Mouse (Mus musculus) cerebellum, postnatal 36 days (tissue): ENCODE results near the gene Kdm2a.

ENCODE experiments used
- DNase-seq, 2 experiments: peaks; one replicate each; pipeline ENCODE4 v3.0.0; 2021 to 2022; ENCODE audit warnings: mixed read lengths in 2 of 2

Gene Kdm2a

GRCm38 (mm10) chr19:4397798-4398629, at the start of gene Kdm2a:
Gene Kdm2a (minus strand): TSS chr19:4398285.
- DNase-seq: peak; percentile 58 to 63

- DNase-seq: no peak
Observed at GRCm38 (mm10) chr19:4447445-4447844, 49.4 kb upstream of the Kdm2a start.

- DNase-seq: peak; percentile 43 to 48
Observed at GRCm38 (mm10) chr19:4446661-4447420, 48.8 kb upstream of the Kdm2a start.

DNA sequence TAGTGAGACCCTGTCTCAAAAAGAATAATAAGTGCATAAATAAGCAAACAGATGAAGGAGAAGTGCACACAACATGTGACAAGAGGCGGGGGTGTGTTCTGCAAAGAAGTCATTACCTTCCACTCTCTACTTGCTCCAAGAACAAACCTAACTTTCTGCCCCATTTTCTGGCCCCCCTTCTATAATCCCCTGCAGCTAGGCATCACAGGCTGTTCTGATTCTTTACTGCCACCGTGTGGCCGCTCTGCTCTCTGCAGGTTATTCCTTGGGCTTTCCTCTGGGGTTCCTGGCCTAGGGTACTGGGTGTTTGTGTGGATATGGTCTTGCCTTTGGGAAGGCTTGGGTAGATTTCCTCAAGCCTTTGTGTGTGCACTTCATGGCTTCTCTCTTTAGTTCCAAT, 44.3 kb upstream of the Kdm2a start:
- DNase-seq: peak; percentile 81 to 86

GRCm38 (mm10) chr19:4441621-4442161, 43.6 kb upstream of the Kdm2a start:
- no peak for DNase-seq

- DNase-seq: peak; percentile 65 to 73
Observed at GRCm38 (mm10) chr19:4441090-4441591, 43.1 kb upstream of the Kdm2a start.

DNA sequence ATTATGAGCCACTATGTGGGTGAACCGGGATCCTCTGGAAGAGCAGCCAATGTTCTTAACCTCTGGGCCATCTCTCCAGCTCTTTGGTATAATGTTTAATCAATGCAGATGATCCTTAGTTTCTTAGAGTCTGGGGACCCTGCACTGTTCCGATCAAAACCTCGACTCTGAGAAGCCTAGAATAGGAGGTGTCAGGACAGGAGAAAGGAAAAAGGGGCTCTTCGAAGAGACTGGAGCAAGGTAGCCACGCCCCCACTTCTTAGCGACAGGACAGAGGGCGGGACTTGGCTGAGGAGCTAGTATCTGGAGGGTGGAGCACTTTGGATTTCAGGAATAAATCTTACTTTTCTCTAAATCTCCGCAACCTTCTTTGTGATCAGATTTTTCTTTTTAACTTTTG, 42.1 kb upstream of the Kdm2a start:
- no peak for DNase-seq

- peak in 1 of 2 experiments; percentile 28 for DNase-seq
Observed at GRCm38 (mm10) chr19:4439161-4439801, 41.2 kb upstream of the Kdm2a start, which contains the start of gene Rhod. Gene Rhod (minus strand): TSS chr19:4439432.

- no peak for DNase-seq
Observed at GRCm38 (mm10) chr19:4438791-4439160, 40.7 kb upstream of the Kdm2a start.

DNA sequence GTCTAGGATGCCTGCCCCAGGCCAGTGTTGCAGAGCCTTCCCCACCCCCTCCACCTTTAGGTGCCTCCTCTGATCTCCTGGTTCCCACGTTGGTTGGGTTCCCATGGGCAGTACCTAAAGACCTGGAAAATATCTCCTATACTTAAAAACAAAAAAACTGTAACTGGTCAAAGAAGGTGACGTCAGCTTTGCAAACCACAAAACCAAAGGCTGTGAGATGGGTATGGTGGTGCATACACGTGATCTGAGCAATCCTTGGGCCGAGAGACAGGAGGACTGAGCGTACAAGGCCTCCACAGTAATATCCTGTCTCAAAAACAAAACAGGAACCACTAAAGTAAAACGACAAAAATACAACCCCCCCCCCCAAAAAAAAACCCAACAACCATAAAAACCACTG, 39.8 kb upstream of the Kdm2a start:
- no peak for DNase-seq

DNA sequence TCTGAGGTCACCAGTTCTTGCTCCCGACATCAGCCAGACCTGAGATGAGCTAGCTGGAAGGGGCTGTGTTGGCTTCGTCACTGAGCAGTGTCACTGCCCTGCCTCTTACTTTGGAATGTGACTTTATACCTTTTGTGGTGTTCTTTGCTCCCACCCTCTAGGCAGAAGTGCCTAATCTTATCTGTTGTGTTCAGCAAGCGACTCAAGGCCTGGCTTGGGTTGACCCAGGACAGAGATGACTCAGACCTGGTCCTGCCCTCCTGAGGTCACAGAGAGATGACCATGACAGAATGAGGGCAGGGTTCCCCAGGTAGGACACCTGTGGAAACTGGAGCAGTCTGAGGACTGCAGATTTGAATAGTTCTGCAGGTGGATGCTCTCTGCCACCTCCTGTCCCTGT, 38.2 kb upstream of the Kdm2a start:
- no peak for DNase-seq

GRCm38 (mm10) chr19:4434999-4435398, 36.9 kb upstream of the Kdm2a start:
- DNase-seq: no peak

- DNase-seq: no peak
Observed at GRCm38 (mm10) chr19:4433756-4434155, 35.7 kb upstream of the Kdm2a start.

DNA sequence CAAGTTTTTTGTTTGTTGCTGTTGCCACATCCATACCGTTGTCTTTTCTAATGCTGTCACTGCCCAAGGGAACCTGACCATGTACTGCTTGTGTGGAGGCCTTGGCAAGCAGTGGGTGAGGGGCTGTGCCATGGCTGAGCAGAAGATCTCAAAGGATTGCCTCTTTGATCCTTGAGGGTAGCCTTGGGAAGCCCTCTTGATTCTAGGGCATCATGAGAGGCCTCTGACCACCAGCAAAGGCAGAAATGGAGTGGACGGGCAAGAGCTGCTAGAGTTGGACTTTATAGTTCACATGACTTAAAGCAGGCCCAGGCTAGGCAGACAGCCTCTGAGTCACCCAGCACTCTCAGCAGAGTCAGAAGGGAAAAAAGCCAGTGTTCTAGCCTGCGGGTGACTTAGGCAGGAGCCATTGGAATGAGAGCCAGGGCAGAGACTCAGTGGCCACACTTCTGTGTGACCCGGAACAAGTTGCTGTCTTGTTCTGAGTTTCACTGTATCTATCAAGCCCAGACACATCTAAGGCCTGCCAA, 32.1 kb upstream of the Kdm2a start:
- DNase-seq: no peak

DNA sequence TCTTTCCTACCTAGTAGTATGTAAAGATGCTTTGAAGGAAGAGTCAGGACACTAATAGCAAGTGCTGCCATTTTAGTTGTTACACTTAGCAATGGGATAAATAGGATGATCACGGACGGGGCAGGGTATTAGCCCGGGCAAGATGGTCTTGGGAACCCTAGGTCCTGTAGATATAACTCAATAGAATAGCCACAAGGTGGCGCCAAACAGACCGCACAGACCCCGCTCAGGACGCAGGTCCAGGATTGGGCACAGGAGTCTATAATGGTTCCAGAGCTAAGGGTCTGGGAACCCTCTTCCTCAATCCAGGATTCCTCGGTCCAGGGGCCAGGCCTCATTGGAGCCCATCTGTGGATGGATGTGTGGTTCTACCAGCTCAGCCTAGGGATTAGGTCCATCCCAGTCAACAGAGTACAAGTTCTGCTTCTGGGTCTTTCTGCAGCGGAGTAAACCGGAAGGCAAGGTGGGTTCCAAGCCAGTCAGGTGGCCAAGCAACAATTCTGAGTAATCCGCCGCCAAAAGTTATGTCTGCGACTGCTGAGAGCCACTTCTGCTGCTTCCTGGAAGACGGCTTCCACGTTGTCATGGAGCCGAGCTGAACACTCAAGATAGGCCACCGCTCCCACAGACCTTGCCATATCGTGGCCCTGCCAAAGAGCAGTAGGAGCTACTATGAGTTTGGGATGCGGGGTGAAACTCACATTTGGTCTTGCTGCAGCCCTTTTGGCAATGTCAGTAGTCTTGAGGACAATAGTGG, 27.7 kb upstream of the Kdm2a start:
- peak in 1 of 2 experiments; percentile 28 for DNase-seq

DNA sequence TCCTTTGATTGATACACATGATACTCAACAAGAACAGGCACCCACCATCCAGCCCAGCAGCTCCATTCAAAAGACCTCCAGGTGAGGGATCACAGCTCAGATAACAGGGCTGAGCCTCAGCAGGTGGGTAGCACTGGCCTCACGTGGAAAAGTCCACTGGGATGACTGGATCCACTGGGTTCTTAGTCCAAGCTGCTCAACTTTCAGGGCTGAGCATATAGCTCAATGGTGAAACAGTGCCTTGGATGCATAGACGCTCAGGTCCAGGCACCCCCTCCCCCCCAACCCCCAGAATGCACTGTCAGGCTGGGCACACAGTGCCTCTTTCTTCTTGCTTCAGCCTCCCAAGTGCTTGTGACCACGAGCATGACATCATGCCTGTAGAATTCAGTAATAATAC, 24.9 kb upstream of the Kdm2a start:
- no peak for DNase-seq

DNA sequence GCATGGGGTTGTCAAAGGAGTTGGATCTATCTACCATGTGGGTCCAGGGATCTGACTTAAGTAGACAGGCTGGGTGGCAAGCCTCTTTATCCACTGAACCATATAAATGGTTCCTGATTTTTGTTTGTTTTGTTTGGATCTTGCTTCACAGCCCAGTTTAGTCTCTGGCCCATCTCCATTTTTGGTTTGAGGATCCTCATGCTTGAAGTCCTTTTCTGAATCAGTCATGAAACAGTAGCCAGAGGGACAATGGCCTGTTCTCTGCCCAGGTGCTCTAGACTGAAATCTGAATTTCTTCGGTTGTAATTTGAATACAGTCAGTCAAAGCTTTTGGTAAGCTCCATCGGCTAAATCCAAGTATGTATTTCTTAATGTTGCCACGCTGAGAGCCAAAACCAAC, 24.5 kb upstream of the Kdm2a start:
- no peak for DNase-seq

GRCm38 (mm10) chr19:4420153-4420910, 22.2 kb upstream of the Kdm2a start:
- DNase-seq: peak; percentile 60 to 70

GRCm38 (mm10) chr19:4419711-4420110, 21.6 kb upstream of the Kdm2a start:
- DNase-seq: no peak

DNA sequence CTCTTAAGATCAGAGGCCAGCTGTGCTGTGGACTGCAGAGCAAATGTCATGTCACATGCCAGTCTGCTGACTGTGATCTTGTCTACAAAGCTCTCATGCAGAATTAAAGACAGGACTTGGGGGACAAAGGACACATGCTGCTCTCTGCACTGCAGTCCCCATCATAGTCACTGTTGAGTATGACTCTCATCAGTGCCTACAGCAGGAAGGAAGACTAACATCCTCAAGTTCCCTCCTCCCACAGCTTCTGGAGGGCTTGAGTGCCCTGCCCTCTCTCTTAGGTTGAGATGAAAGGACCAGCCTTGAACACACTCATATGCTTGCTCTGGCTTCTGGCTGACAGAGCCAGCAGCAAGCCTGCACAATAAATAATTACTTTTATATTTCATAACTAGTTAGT, 19.6 kb upstream of the Kdm2a start:
- no peak for DNase-seq

GRCm38 (mm10) chr19:4417183-4417582, 19.1 kb upstream of the Kdm2a start:
- peak; percentile 79 to 86 for DNase-seq
